Mouse (Mus musculus): ENCODE data around the gene Slc7a10.

GRCm38 (mm10) chr7:35198981-35199754 lies 13.0 kb downstream of the Slc7a10 start:
- no peak for TF ChIP-seq GATA1 (IDR thresholded peaks at IDR 0.05; ENCODE audit: low read length)
- no peak for TF ChIP-seq TAL1 (IDR thresholded peaks at IDR 0.05; ENCODE audit: low read length)
